Mouse (Mus musculus) erythroblast, adult 5-6 weeks (primary cell): Measurements from ENCODE around the gene Calcoco2. TPM values are rescaled to one million over a fixed set of nuclear protein-coding genes. Genes with fewer than 3 reads are reported as not detected.

Source experiments
- total RNA-seq, 2 experiments: library from RNA; stranded (forward) in 1 of 2; stranded (reverse) in 1 of 2; fragments of 150-400 nt in 1 of 2; fragments of 200-764, 138-1000 nt in 1 of 2; gene quantifications; 2 replicates each; pipeline versions ENCODE4 v1.2.3 to v1.2.4; 2015 to 2017; ENCODE audit warnings: low replicate concordance in 2 of 2

Calcoco2 gene
- total RNA-seq, 2 experiments from 2014 or later = 0.17 TPM; not detected in 1

Other genes starting within 250 kb of the Calcoco2 start
- not detected in 2 replicates for gene B4galnt2, start 197.1 kb downstream of the Calcoco2 start, total RNA-seq (2015; ENCODE audit: low replicate concordance)
- not detected in 2 replicates for gene B4galnt2, start 197.1 kb downstream of the Calcoco2 start, total RNA-seq (2017; ENCODE audit: low replicate concordance)
- gene Igf2bp1, start 106.0 kb downstream of the Calcoco2 start, total RNA-seq (2015; ENCODE audit: low replicate concordance) = not detected in 2 replicates
- not detected in 2 replicates for gene Igf2bp1, start 106.0 kb downstream of the Calcoco2 start, total RNA-seq (2017; ENCODE audit: low replicate concordance)
- gene Gip, start 87.4 kb downstream of the Calcoco2 start, total RNA-seq (2015; ENCODE audit: low replicate concordance) = not detected in 2 replicates
- not detected in 2 replicates for gene Gip, start 87.4 kb downstream of the Calcoco2 start, total RNA-seq (2017; ENCODE audit: low replicate concordance)
- gene Snf8, start 77.1 kb downstream of the Calcoco2 start, total RNA-seq (2015; ENCODE audit: low replicate concordance) = 25.7 and 27.9 TPM in 2 replicates
- gene Snf8, start 77.1 kb downstream of the Calcoco2 start, total RNA-seq (2017; ENCODE audit: low replicate concordance) = 11.3 and 37.1 TPM in 2 replicates
- gene Ube2z, start 46.6 kb downstream of the Calcoco2 start, total RNA-seq (2015; ENCODE audit: low replicate concordance) = 7.1 TPM in 2 replicates
- 9.2 and 10.3 TPM in 2 replicates for gene Ube2z, start 46.6 kb downstream of the Calcoco2 start, total RNA-seq (2017; ENCODE audit: low replicate concordance)
- 127 and 128 TPM in 2 replicates for gene Atp5g1, start 36.3 kb downstream of the Calcoco2 start, total RNA-seq (2015; ENCODE audit: low replicate concordance)
- 4.8 and 21.7 TPM in 2 replicates for gene Atp5g1, start 36.3 kb downstream of the Calcoco2 start, total RNA-seq (2017; ENCODE audit: low replicate concordance)
- not detected in 2 replicates for gene Ttll6, start 21.8 kb upstream of the Calcoco2 start, total RNA-seq (2015; ENCODE audit: low replicate concordance)
- gene Ttll6, start 21.8 kb upstream of the Calcoco2 start, total RNA-seq (2017; ENCODE audit: low replicate concordance) = not detected in 2 replicates
- not detected in 2 replicates for gene Hoxb13, start 82.4 kb upstream of the Calcoco2 start, total RNA-seq (2015; ENCODE audit: low replicate concordance)
- not detected in 2 replicates for gene Hoxb13, start 82.4 kb upstream of the Calcoco2 start, total RNA-seq (2017; ENCODE audit: low replicate concordance)
- gene Hoxb9, start 159.5 kb upstream of the Calcoco2 start, total RNA-seq (2015; ENCODE audit: low replicate concordance) = not detected in 2 replicates
- 0.56 TPM in 1 of 2 replicates, not detected in the other for gene Hoxb9, start 159.5 kb upstream of the Calcoco2 start, total RNA-seq (2017; ENCODE audit: low replicate concordance)
- gene Hoxb8, start 169.9 kb upstream of the Calcoco2 start, total RNA-seq (2015; ENCODE audit: low replicate concordance) = not detected in 2 replicates
- gene Hoxb8, start 169.9 kb upstream of the Calcoco2 start, total RNA-seq (2017; ENCODE audit: low replicate concordance) = not detected in 2 replicates
- gene Hoxb7, start 174.7 kb upstream of the Calcoco2 start, total RNA-seq (2015; ENCODE audit: low replicate concordance) = not detected in 2 replicates
- not detected in 2 replicates for gene Hoxb7, start 174.7 kb upstream of the Calcoco2 start, total RNA-seq (2017; ENCODE audit: low replicate concordance)
- not detected in 2 replicates for gene Hoxb6, start 180.5 kb upstream of the Calcoco2 start, total RNA-seq (2015; ENCODE audit: low replicate concordance)
- not detected in 2 replicates for gene Hoxb6, start 180.5 kb upstream of the Calcoco2 start, total RNA-seq (2017; ENCODE audit: low replicate concordance)
- gene Hoxb5, start 191.4 kb upstream of the Calcoco2 start, total RNA-seq (2015; ENCODE audit: low replicate concordance) = not detected in 2 replicates
- not detected in 2 replicates for gene Hoxb5, start 191.4 kb upstream of the Calcoco2 start, total RNA-seq (2017; ENCODE audit: low replicate concordance)
- 0.63 TPM in 1 of 2 replicates, not detected in the other for gene Hoxb4, start 206.3 kb upstream of the Calcoco2 start, total RNA-seq (2015; ENCODE audit: low replicate concordance)
- 0.56 and 0.77 TPM in 2 replicates for gene Hoxb4, start 206.3 kb upstream of the Calcoco2 start, total RNA-seq (2017; ENCODE audit: low replicate concordance)
- not detected in 2 replicates for gene Hoxb3, start 211.4 kb upstream of the Calcoco2 start, total RNA-seq (2015; ENCODE audit: low replicate concordance)
- not detected in 2 replicates for gene Hoxb3, start 211.4 kb upstream of the Calcoco2 start, total RNA-seq (2017; ENCODE audit: low replicate concordance)
- gene Hoxb2, start 238.6 kb upstream of the Calcoco2 start, total RNA-seq (2015; ENCODE audit: low replicate concordance) = not detected in 2 replicates
- not detected in 2 replicates for gene Hoxb2, start 238.6 kb upstream of the Calcoco2 start, total RNA-seq (2017; ENCODE audit: low replicate concordance)